Mouse (Mus musculus): ENCODE results near the gene Scd2. TPM values are rescaled to one million over a fixed set of nuclear protein-coding genes. Genes with fewer than 3 reads are reported as not detected.

Gene Scd2
- total RNA-seq, 1 experiment = 284 TPM

DNA sequence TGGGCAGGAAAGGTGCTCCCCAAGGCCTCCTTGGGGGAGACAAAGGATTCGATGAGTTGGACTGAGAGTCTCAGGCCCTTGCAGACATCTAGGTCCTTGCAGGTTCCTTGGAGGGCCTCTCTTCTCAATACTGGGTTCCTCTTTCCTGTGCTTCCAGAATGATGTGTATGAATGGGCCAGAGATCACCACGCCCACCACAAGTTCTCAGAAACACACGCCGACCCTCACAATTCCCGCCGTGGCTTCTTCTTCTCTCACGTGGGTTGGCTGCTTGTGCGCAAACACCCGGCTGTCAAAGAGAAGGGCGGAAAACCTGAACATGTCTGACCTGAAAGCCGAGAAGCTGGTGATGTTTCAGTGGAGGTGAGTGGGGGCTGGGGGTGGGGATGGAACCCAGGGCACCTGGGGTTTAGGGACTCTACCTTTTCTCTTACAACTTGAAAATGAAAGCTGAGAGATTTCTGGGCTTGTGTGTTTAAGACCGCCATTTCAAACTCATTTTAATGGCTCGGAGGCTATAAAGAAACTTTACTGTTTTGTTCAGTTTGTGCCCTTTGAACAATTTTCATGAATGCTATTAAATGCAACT lies 36.0 kb upstream of the Scd2 start:
- no peaks in the 10 kb centered on the region for H3K9me3 ChIP-seq (ENCODE audit: control insufficient read depth, insufficient read depth, low read depth, low read length)
- H3K36me3 ChIP-seq (ENCODE audit: control insufficient read depth, insufficient read depth, low read length, poor library complexity, severe bottlenecking) = no peaks in the 10 kb centered on the region
- H3K27ac ChIP-seq (ENCODE audit: insufficient read depth, low read depth, low read length, poor library complexity, severe bottlenecking) = no peak overlapping the region
- in situ Hi-C loops (cut with MboI; ENCODE audit: low sequenced_read_pairs in 2 of 2, unreplicated experiment in 2 of 2) = no loop called here
- H3K4me1 ChIP-seq (ENCODE audit: control insufficient read depth in 2 of 2, insufficient read depth in 2 of 2, low read length in 2 of 2, poor library complexity in 1 of 2) = peaks cover 0 to 17% of the 10 kb centered on the region in 2 experiments; a peak in 2 of 4 replicates
- no peak overlapping the region for H3K4me3 ChIP-seq (ENCODE audit: insufficient read depth in 1 of 2, low read depth in 1 of 2, low read length in 2 of 2, poor library complexity in 1 of 2, severe bottlenecking in 1 of 2)
- TF ChIP-seq ZC3H11A (IDR thresholded peaks at IDR 0.05; ENCODE audit: borderline replicate concordance, low read depth, low read length) (no peak), CHD2 (IDR thresholded peaks at IDR 0.05; ENCODE audit: low read depth, low read length) (no peak), MAFK (IDR thresholded peaks at IDR 0.05; ENCODE audit: insufficient read depth, low read depth, low read length) (no peak), ZNF384 (IDR thresholded peaks at IDR 0.05; ENCODE audit: low read depth, low read length) (no peak), HCFC1 (IDR thresholded peaks at IDR 0.05; ENCODE audit: borderline replicate concordance, insufficient read depth, low read length) (no peak)
- no peak overlapping the region for H3K9ac ChIP-seq (ENCODE audit: insufficient read depth, low read depth, low read length, poor library complexity, severe bottlenecking)
- DNase-seq (ENCODE audit: low read depth, low spot score) = no peak

- Histone ChIP-seq H3K36me3 (ENCODE audit: control insufficient read depth, insufficient read depth, low read length, poor library complexity, severe bottlenecking) (no peaks in the 10 kb centered on the region), H3K9me3 (ENCODE audit: control insufficient read depth, insufficient read depth, low read depth, low read length) (no peaks in the 10 kb centered on the region), H3K9ac (ENCODE audit: insufficient read depth, low read depth, low read length, poor library complexity, severe bottlenecking) (no peak overlapping the region), H3K27ac (ENCODE audit: insufficient read depth, low read depth, low read length, poor library complexity, severe bottlenecking) (no peak overlapping the region), H3K4me1 (ENCODE audit: control insufficient read depth in 2 of 2, insufficient read depth in 2 of 2, low read length in 2 of 2, poor library complexity in 1 of 2) (peaks cover 0 to 19% of the 10 kb centered on the region in 2 experiments; a peak in 2 of 4 replicates), H3K4me3 (ENCODE audit: insufficient read depth in 1 of 2, low read depth in 1 of 2, low read length in 2 of 2, poor library complexity in 1 of 2, severe bottlenecking in 1 of 2) (no peak overlapping the region)
- TF ChIP-seq CHD2 (IDR thresholded peaks at IDR 0.05; ENCODE audit: low read depth, low read length) (no peak), ZC3H11A (IDR thresholded peaks at IDR 0.05; ENCODE audit: borderline replicate concordance, low read depth, low read length) (no peak), HCFC1 (IDR thresholded peaks at IDR 0.05; ENCODE audit: borderline replicate concordance, insufficient read depth, low read length) (no peak), ZNF384 (IDR thresholded peaks at IDR 0.05; ENCODE audit: low read depth, low read length) (peak; percentile 47; the same call in 1 of the 2 replicates), MAFK (IDR thresholded peaks at IDR 0.05; ENCODE audit: insufficient read depth, low read depth, low read length) (no peak)
- DNase-seq (ENCODE audit: low read depth, low spot score) = no peak
- in situ Hi-C loops (cut with MboI; ENCODE audit: low sequenced_read_pairs in 2 of 2, unreplicated experiment in 2 of 2) = no loop called here
These were observed 34.0 kb upstream of the Scd2 start for GRCm38 (mm10) chr19:44259484-44259883.

- DNase-seq (ENCODE audit: low read depth, low spot score) = no peak
- H3K9me3 ChIP-seq (ENCODE audit: control insufficient read depth, insufficient read depth, low read depth, low read length) = no peaks in the 10 kb centered on the region
- H3K4me3 ChIP-seq (ENCODE audit: insufficient read depth in 1 of 2, low read depth in 1 of 2, low read length in 2 of 2, poor library complexity in 1 of 2, severe bottlenecking in 1 of 2) = no peak overlapping the region
- no peak overlapping the region for H3K9ac ChIP-seq (ENCODE audit: insufficient read depth, low read depth, low read length, poor library complexity, severe bottlenecking)
- in situ Hi-C loops (cut with MboI; ENCODE audit: low sequenced_read_pairs in 2 of 2, unreplicated experiment in 2 of 2) = no loop called here
- no peaks in the 10 kb centered on the region for H3K36me3 ChIP-seq (ENCODE audit: control insufficient read depth, insufficient read depth, low read length, poor library complexity, severe bottlenecking)
- TF ChIP-seq MAFK (IDR thresholded peaks at IDR 0.05; ENCODE audit: insufficient read depth, low read depth, low read length) (no peak), ZC3H11A (IDR thresholded peaks at IDR 0.05; ENCODE audit: borderline replicate concordance, low read depth, low read length) (no peak), HCFC1 (IDR thresholded peaks at IDR 0.05; ENCODE audit: borderline replicate concordance, insufficient read depth, low read length) (no peak), CHD2 (IDR thresholded peaks at IDR 0.05; ENCODE audit: low read depth, low read length) (no peak), ZNF384 (IDR thresholded peaks at IDR 0.05; ENCODE audit: low read depth, low read length) (no peak)
- no peak overlapping the region for H3K27ac ChIP-seq (ENCODE audit: insufficient read depth, low read depth, low read length, poor library complexity, severe bottlenecking)
- H3K4me1 ChIP-seq (ENCODE audit: control insufficient read depth in 2 of 2, insufficient read depth in 2 of 2, low read length in 2 of 2, poor library complexity in 1 of 2) = peaks cover 4 to 25% of the 10 kb centered on the region in 2 experiments; a peak in 3 of 4 replicates
These were observed 33.0 kb upstream of the Scd2 start for GRCm38 (mm10) chr19:44260487-44260886.

DNA sequence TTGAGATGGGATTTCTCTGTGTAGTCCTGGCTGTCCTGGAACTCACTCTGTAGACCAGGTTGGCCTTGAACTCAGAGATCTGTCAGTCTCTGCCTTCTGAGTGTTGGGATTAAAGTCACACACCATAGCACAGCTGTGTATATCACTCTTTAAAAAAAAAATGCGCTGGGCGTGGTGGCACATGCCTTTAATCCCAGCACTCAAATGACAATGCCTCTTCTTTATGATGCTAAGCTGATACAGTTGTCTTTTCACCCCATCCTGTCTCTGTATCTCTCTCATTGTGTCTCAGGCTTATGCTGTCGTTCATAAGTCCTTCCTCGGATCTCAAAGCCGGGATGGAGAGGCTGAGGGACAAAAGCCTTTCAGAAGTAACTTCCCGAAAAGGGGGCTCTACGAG lies 31.7 kb upstream of the Scd2 start:
- Histone ChIP-seq H3K4me3 (ENCODE audit: insufficient read depth in 1 of 2, low read depth in 1 of 2, low read length in 2 of 2, poor library complexity in 1 of 2, severe bottlenecking in 1 of 2) (no peak overlapping the region), H3K9ac (ENCODE audit: insufficient read depth, low read depth, low read length, poor library complexity, severe bottlenecking) (no peak overlapping the region), H3K36me3 (ENCODE audit: control insufficient read depth, insufficient read depth, low read length, poor library complexity, severe bottlenecking) (no peaks in the 10 kb centered on the region), H3K4me1 (ENCODE audit: control insufficient read depth in 2 of 2, insufficient read depth in 2 of 2, low read length in 2 of 2, poor library complexity in 1 of 2) (peaks cover 4 to 25% of the 10 kb centered on the region in 2 experiments; a peak in 3 of 4 replicates), H3K9me3 (ENCODE audit: control insufficient read depth, insufficient read depth, low read depth, low read length) (no peaks in the 10 kb centered on the region), H3K27ac (ENCODE audit: insufficient read depth, low read depth, low read length, poor library complexity, severe bottlenecking) (no peak overlapping the region)
- in situ Hi-C loops (cut with MboI; ENCODE audit: low sequenced_read_pairs in 2 of 2, unreplicated experiment in 2 of 2) = no loop called here
- peak; percentile 94 for TF ChIP-seq ZNF384 (IDR thresholded peaks at IDR 0.05; ENCODE audit: low read depth, low read length)
- TF ChIP-seq ZC3H11A (IDR thresholded peaks at IDR 0.05; ENCODE audit: borderline replicate concordance, low read depth, low read length) = no peak
- no peak for DNase-seq (ENCODE audit: low read depth, low spot score)

DNA sequence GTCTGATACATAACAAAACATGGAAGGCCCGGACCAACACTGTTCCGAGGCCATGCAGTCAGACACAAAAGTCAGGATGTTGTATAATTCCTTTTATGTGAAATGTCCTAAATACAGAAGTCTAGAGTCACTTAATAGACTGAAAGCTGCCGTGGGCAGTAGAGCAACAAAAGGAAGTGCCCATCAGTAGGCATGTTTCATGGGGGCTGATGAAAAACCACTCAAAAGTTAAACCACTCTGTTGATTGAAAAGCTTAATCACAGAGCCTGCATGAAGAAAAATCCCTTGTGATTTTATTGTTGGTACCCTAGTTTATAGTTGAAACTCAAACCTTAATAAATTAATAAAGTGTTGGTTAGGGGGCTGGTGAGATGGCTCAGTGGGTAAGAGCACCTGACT lies 29.9 kb upstream of the Scd2 start:
- in situ Hi-C loops (cut with MboI; ENCODE audit: low sequenced_read_pairs in 2 of 2, unreplicated experiment in 2 of 2) = no loop called here
- peaks cover 4 to 27% of the 10 kb centered on the region in 2 experiments; a peak in 3 of 4 replicates for H3K4me1 ChIP-seq (ENCODE audit: control insufficient read depth in 2 of 2, insufficient read depth in 2 of 2, low read length in 2 of 2, poor library complexity in 1 of 2)

More for the DNA sequence above, 29.9 kb upstream of the Scd2 start:
- no peak for DNase-seq (ENCODE audit: low read depth, low spot score)
- Histone ChIP-seq H3K9ac (ENCODE audit: insufficient read depth, low read depth, low read length, poor library complexity, severe bottlenecking) (no peak overlapping the region), H3K36me3 (ENCODE audit: control insufficient read depth, insufficient read depth, low read length, poor library complexity, severe bottlenecking) (no peaks in the 10 kb centered on the region), H3K4me3 (ENCODE audit: insufficient read depth in 1 of 2, low read depth in 1 of 2, low read length in 2 of 2, poor library complexity in 1 of 2, severe bottlenecking in 1 of 2) (no peak overlapping the region), H3K27ac (ENCODE audit: insufficient read depth, low read depth, low read length, poor library complexity, severe bottlenecking) (no peak overlapping the region), H3K9me3 (ENCODE audit: control insufficient read depth, insufficient read depth, low read depth, low read length) (no peaks in the 10 kb centered on the region)
- TF ChIP-seq ZNF384 (IDR thresholded peaks at IDR 0.05; ENCODE audit: low read depth, low read length) = no peak
- no peak for TF ChIP-seq HCFC1 (IDR thresholded peaks at IDR 0.05; ENCODE audit: borderline replicate concordance, insufficient read depth, low read length)
- no peak for TF ChIP-seq ZC3H11A (IDR thresholded peaks at IDR 0.05; ENCODE audit: borderline replicate concordance, low read depth, low read length)
- no peak for TF ChIP-seq CHD2 (IDR thresholded peaks at IDR 0.05; ENCODE audit: low read depth, low read length)
- TF ChIP-seq MAFK (IDR thresholded peaks at IDR 0.05; ENCODE audit: insufficient read depth, low read depth, low read length) = no peak
